Mouse (Mus musculus) limb, embryonic 13.5 days (tissue): Measurements from ENCODE around the gene Etnk1. TPM values are rescaled to one million over a fixed set of nuclear protein-coding genes. Genes with fewer than 3 reads are reported as not detected.
"Not testable (repeated sequence)": the region's sequence is repeated elsewhere in the genome, so short reads cannot be mapped to it uniquely, and the experiment has no call there.

Experiments
- ATAC-seq: fragments of 200-750 bp; cut with Nextera tagmentation; 2 replicates; pipeline ENCODE4 v1.8.0; 2017; ENCODE audit warnings: low read depth, moderate number of reproducible peaks, moderate TSS enrichment; ENCODE audit not compliant: low FRiP score
- H3K27ac ChIP-seq: fragments of 300-500 bp; sonication (generic); 2 replicates; pipeline ENCODE4 v1.5.1; 2015; ENCODE audit warnings: inconsistent platforms, mild to moderate bottlenecking, moderate library complexity
- H3K27me3 ChIP-seq: fragments of 300-500 bp; sonication (generic); 2 replicates; pipeline ENCODE4 v1.6.1; 2015; ENCODE audit warnings: mild to moderate bottlenecking, inconsistent platforms
- H3K36me3 ChIP-seq: fragments of 300-500 bp; sonication (generic); 2 replicates; pipeline ENCODE4 v1.6.1; 2015; ENCODE audit warnings: inconsistent platforms, mild to moderate bottlenecking, moderate library complexity
- H3K4me1 ChIP-seq: fragments of 300-500 bp; sonication (generic); 2 replicates; pipeline ENCODE4 v1.6.1; 2015; ENCODE audit warnings: inconsistent platforms
- H3K4me2 ChIP-seq: fragments of 300-500 bp; sonication (generic); replicated peaks from 2 replicates; pipeline ENCODE4 v1.6.1; 2015; ENCODE audit warnings: inconsistent platforms, mild to moderate bottlenecking, moderate library complexity
- H3K4me3 ChIP-seq: fragments of 300-500 bp; sonication (generic); 2 replicates; pipeline ENCODE4 v1.5.1; 2015; ENCODE audit warnings: moderate library complexity, mild to moderate bottlenecking, inconsistent platforms
- H3K9ac ChIP-seq: fragments of 300-500 bp; sonication (generic); 2 replicates; pipeline ENCODE4 v1.6.1; 2015; ENCODE audit warnings: mild to moderate bottlenecking, inconsistent platforms
- H3K9me3 ChIP-seq: fragments of 300-500 bp; sonication (generic); 2 replicates; pipeline ENCODE4 v1.6.1; 2016; ENCODE audit warnings: inconsistent platforms
- WGBS: fragments of 180-500 bp; shearing (Covaris S2); methylation state at CpG from one replicate; pipeline ENCODE4 v1.1.7; 2015; 5-methylcytosine and 5-hydroxymethylcytosine counted together
- polyA plus RNA-seq: library from polyadenylated mRNA; unstranded; fragments of >200 nt; fragmentation: Nextera tagmentation; extraction: Ambion mirVana; gene quantifications from 2 replicates; pipeline ENCODE4 v1.2.1, GENCODE M21; 2015

Etnk1 gene
- polyA plus RNA-seq, 1 experiment from 2014 or later, result 19.4 TPM

- Histone ChIP-seq H3K27me3 (no peaks in the 10 kb centered on the region; the same call in 1 of the 2 replicates), H3K4me1 (peaks cover 33% of the 10 kb centered on the region), H3K27ac (no peak overlapping the region), H3K4me3 (peak overlapping the region; percentile 94), H3K9ac (peak overlapping the region; percentile 89; the same call in 1 of the 2 replicates), H3K4me2 (peak overlapping the region; percentile 87), H3K9me3 (no peaks in the 10 kb centered on the region), H3K36me3 (no peaks in the 10 kb centered on the region; the same call in 1 of the 2 replicates)
- 56% methylated on average over 15 of the region's 15 CpGs for WGBS
- ATAC-seq, result no peak
Observed at GRCm38 (mm10) chr6:143165404-143166257, 1.4 kb upstream of the Etnk1 start.

- WGBS, result 0% methylated on average over 58 of the region's 60 CpGs
- H3K4me3 ChIP-seq, result peak overlapping the region; percentile 94
- H3K4me1 ChIP-seq, result peaks cover 50% of the 10 kb centered on the region
- H3K4me2 ChIP-seq, result peak overlapping the region; percentile 87
- H3K9me3 ChIP-seq, result no peaks in the 10 kb centered on the region
- no peaks in the 10 kb centered on the region for H3K27me3 ChIP-seq
- H3K9ac ChIP-seq, result peak overlapping the region; percentile 89
- H3K36me3 ChIP-seq, result peaks cover 6% of the 10 kb centered on the region; the same call in 1 of the 2 replicates
- ATAC-seq, result peak; percentile 49
- H3K27ac ChIP-seq, result peak overlapping the region; percentile 85
Observed at GRCm38 (mm10) chr6:143167409-143167919, 443 bp downstream of the Etnk1 start.

- peaks cover 13% of the 10 kb centered on the region for H3K36me3 ChIP-seq
- H3K4me3 ChIP-seq, result peak overlapping the region; percentile 94
- 14% methylated on average over 6 of the region's 6 CpGs for WGBS
- H3K27ac ChIP-seq, result peak overlapping the region; percentile 85; the same call in 1 of the 2 replicates
- no peak for ATAC-seq
- peak overlapping the region; percentile 87 for H3K4me2 ChIP-seq
- no peaks in the 10 kb centered on the region for H3K9me3 ChIP-seq
- peak overlapping the region; percentile 89 for H3K9ac ChIP-seq
- H3K4me1 ChIP-seq, result peaks cover 50% of the 10 kb centered on the region
- H3K27me3 ChIP-seq, result no peaks in the 10 kb centered on the region
Observed at GRCm38 (mm10) chr6:143167981-143168674, 1.1 kb downstream of the Etnk1 start.

- Histone ChIP-seq H3K9me3 (no peaks in the 10 kb centered on the region), H3K4me2 (peak overlapping the region; percentile 87), H3K4me1 (peaks cover 57% of the 10 kb centered on the region), H3K9ac (no peak overlapping the region), H3K27me3 (no peaks in the 10 kb centered on the region), H3K4me3 (0 out of 2 replicates have a peak overlapping the region, but pooled peaks have one; percentile 94), H3K27ac (no peak overlapping the region), H3K36me3 (peaks cover 17% of the 10 kb centered on the region)
- 72% methylated on average over 4 of the region's 4 CpGs for WGBS
- no peak for ATAC-seq
Observed at GRCm38 (mm10) chr6:143169385-143169784, 2.4 kb downstream of the Etnk1 start.

GRCm38 (mm10) chr6:143170166-143170960 is 3.3 kb downstream of the Etnk1 start:
- H3K4me2 ChIP-seq, result 0 out of 2 replicates have a peak overlapping the region, but pooled peaks have one; percentile 4
- no peaks in the 10 kb centered on the region for H3K27me3 ChIP-seq
- H3K4me3 ChIP-seq, result no peak overlapping the region
- no peaks in the 10 kb centered on the region for H3K9me3 ChIP-seq
- 85% methylated on average over 4 of the region's 4 CpGs for WGBS
- no peak overlapping the region for H3K27ac ChIP-seq
- peaks cover 17% of the 10 kb centered on the region for H3K36me3 ChIP-seq
- ATAC-seq, result no peak
- peaks cover 66% of the 10 kb centered on the region for H3K4me1 ChIP-seq
- no peak overlapping the region for H3K9ac ChIP-seq

- ATAC-seq, result no peak
- Histone ChIP-seq H3K36me3 (peaks cover 17% of the 10 kb centered on the region), H3K4me2 (no peak overlapping the region), H3K9ac (no peak overlapping the region; the same call in 1 of the 2 replicates), H3K27ac (no peak overlapping the region), H3K4me1 (peaks cover 68% of the 10 kb centered on the region), H3K27me3 (no peaks in the 10 kb centered on the region), H3K4me3 (no peak overlapping the region), H3K9me3 (no peaks in the 10 kb centered on the region)
- WGBS, result 72% methylated on average over 8 of the region's 8 CpGs
Observed at GRCm38 (mm10) chr6:143171066-143171465, 4.0 kb downstream of the Etnk1 start.

- no peaks in the 10 kb centered on the region for H3K27me3 ChIP-seq
- 38% methylated on average over 11 of the region's 11 CpGs for WGBS
- H3K4me3 ChIP-seq, result no peak overlapping the region
- no peak overlapping the region for H3K4me2 ChIP-seq
- ATAC-seq, result no peak
- H3K4me1 ChIP-seq, result peaks cover 68% of the 10 kb centered on the region
- no peaks in the 10 kb centered on the region for H3K9me3 ChIP-seq
- H3K9ac ChIP-seq, result no peak overlapping the region
- H3K36me3 ChIP-seq, result peaks cover 18% of the 10 kb centered on the region
- H3K27ac ChIP-seq, result no peak overlapping the region
Observed at GRCm38 (mm10) chr6:143171781-143172465, 4.9 kb downstream of the Etnk1 start.

GRCm38 (mm10) chr6:143172683-143173082 is 5.7 kb downstream of the Etnk1 start:
- H3K27ac ChIP-seq, H3K4me2 ChIP-seq, H3K9ac ChIP-seq, H3K9me3 ChIP-seq, H3K4me3 ChIP-seq, H3K27me3 ChIP-seq, ATAC-seq: not testable (repeated sequence)
- H3K4me1 ChIP-seq, result peaks cover 68% of the 10 kb centered on the region
- WGBS, result 96% methylated on average over 4 of the region's 4 CpGs
- peaks cover 24% of the 10 kb centered on the region for H3K36me3 ChIP-seq

GRCm38 (mm10) chr6:143174226-143174625 is 7.2 kb downstream of the Etnk1 start:
- 91% methylated on average over 4 of the region's 4 CpGs for WGBS
- H3K4me2 ChIP-seq, result no peak overlapping the region
- ATAC-seq, result no peak
- H3K27me3 ChIP-seq, result no peaks in the 10 kb centered on the region
- H3K9me3 ChIP-seq, result no peaks in the 10 kb centered on the region
- H3K4me1 ChIP-seq, result peaks cover 55% of the 10 kb centered on the region
- no peak overlapping the region for H3K9ac ChIP-seq
- H3K27ac ChIP-seq, result no peak overlapping the region
- peaks cover 29% of the 10 kb centered on the region for H3K36me3 ChIP-seq
- H3K4me3 ChIP-seq, result no peak overlapping the region

GRCm38 (mm10) chr6:143174906-143175656 is 8.1 kb downstream of the Etnk1 start:
- ATAC-seq, result peak; percentile 55
- H3K27ac ChIP-seq, result peak overlapping the region; percentile 65

More at GRCm38 (mm10) chr6:143174906-143175656, 8.1 kb downstream of the Etnk1 start:
- Histone ChIP-seq H3K9me3 (no peaks in the 10 kb centered on the region), H3K4me3 (no peak overlapping the region), H3K9ac (no peak overlapping the region), H3K36me3 (peaks cover 29% of the 10 kb centered on the region), H3K4me2 (no peak overlapping the region), H3K4me1 (peaks cover 47% of the 10 kb centered on the region), H3K27me3 (no peaks in the 10 kb centered on the region)
- WGBS, result 26% methylated on average over 3 of the region's 3 CpGs
